Mouse (Mus musculus) layer of hippocampus, adult 9-10 months (tissue): ENCODE data around the gene 1700001O22Rik.

Experiments
- DNase-seq: peaks from one replicate; pipeline ENCODE4 v3.0.0; 2022; ENCODE audit warnings: low spot score

1700001O22Rik gene

GRCm38 (mm10) chr2:30803604-30804003, at the start of gene 1700001O22Rik:
Gene 1700001O22Rik, minus strand, starts transcription at chr2:30803661.
- DNase-seq: no peak

DNA sequence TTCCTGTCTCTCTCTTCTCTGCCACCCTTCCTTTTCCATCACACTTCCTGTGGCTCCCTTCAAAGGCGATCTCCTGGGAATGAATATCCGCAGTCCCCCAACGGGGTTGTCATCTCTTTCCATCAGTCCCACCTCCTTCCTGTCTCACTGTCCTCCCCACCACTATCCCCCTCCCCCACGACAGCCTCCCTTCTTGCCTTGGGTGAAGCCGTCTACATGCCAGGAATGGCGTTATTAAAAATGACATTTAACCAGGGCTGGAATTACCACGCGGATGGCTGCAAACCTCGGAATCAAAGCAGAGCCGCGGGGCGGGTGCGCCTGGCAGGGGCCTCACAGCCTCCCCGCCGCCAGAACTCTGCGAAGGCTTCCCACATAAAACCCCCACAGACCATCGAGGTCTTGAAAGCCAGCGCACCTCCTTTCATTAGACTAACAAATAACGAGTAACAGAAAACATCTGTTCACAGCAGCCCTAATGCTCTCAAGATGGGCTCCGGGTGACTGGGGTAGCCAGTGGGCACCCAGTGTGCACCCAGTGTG, 49.4 kb upstream of the 1700001O22Rik start:
- DNase-seq: no peak

- DNase-seq: no peak
These were observed 47.1 kb upstream of the 1700001O22Rik start for GRCm38 (mm10) chr2:30850581-30850980.

DNA sequence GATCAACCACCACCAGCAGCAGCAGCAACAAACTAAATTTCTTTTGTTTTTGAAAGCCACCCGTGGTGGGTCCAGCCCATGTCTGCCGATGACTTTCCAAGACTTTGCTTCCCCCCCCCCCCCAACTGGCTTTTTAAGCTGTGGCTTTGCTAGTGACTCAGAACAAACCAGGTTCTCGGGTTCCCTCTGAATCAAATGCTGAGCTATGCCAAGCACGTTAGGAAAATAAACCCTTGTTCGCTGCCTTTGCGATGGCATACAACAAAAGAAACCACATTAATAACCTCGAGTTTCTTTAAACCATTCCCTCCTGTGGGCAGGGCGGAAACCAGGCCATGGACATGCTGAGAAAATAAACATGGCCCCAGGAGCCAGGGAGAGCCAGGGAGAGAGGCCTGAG, 44.7 kb upstream of the 1700001O22Rik start:
- DNase-seq: no peak

GRCm38 (mm10) chr2:30846723-30847122, 43.3 kb upstream of the 1700001O22Rik start:
- DNase-seq: no peak

GRCm38 (mm10) chr2:30846236-30846635, 42.8 kb upstream of the 1700001O22Rik start:
- DNase-seq: no peak

DNA sequence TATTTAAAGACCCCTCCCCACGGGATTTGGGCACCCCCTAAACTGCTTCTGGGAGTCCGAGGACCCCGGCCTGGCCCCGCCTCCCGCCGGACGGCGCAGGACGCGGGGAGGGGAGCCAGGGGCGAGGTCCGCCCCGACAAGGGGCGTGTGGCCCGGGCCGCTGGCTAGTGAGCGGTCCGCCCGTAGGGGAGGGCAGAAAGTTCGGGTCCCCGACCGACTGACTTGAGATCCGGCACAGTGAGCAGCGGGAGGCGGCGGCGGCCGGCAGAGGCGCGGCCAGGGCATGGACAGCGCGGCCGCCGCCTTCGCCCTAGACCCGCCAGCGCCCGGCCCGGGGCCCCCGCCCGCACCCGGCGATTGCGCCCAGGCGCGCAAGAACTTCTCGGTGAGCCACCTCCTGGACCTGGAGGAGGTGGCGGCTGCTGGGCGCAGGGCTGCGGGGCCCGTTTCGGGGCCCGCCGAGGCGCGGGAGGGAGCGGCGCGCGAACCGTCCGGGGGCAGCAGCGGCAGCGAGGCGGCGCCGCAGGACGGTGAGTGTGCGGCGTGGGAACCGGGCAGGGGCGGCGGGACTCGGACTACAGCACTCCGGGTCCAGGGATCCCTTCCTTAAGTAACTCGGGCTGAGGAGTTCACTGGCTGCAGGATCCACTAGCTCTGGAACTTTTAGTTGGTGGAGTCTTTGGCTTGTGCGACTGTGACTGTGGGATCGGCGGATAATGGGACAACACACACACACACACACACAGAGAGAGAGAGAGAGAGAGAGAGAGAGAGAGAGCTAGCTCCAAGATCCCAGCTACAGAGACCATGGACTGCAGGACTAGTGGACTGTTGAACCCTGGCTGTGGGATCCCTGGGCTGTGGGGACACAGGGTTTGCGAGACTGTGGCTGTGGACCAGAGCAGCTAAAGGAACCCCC, 42.0 kb upstream of the 1700001O22Rik start:
- DNase-seq: no peak

DNA sequence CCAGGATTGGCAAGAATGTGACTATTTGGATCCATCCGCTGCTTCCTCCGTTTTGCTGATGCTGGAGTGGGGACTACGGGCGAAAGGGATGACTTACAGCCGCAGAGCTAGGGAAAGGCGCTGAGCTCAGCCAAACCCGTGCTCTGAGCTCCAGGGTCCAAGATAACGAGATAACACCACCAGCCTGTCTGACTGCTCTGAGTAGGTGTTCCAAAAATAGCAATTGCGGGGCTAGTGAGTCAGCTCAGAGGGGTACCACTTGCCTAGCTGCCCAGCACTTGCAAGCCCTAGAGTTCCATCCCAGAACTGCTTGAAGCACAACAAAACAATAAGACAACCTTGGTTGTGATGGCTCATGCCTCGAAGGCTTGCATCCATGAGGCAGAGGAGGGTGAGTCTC, 39.2 kb upstream of the 1700001O22Rik start:
- no peak for DNase-seq

DNA sequence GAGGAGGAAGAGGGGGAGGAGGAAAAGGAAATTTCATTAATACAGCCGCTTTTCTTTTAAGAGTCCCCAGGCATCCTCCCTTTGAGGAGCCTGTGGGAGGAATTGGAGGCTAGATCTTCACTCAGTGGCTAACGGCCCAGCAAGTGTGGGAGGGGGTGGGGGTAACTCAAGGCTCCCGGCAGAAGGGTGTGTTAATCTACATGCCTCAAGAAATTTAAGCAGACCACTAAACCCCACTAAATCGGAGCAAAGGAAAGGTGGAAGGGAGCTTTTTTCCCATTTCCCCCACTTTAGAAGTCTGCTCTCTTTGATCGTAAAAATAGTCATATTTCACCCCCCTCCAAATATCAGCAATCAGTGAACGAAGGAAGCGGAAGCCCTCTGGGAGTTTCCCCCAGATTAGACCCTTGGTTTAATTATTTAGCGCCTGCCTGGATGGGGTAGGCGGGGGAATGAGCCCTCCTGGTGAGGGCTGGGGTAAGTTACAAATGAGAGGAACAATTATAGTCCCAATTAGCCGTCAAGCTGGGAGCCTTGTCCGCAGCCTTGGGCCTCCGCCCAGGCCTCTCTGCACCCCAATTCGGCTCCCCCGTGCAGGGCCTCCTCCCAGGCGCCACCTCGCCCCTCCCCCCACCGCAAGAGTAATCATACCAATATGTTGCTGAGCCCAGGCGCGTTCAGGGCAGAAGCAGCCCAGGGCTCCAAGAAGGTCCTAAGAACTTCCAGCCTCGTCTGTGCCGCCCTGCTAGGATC, 33.0 kb upstream of the 1700001O22Rik start:
- DNase-seq: no peak

GRCm38 (mm10) chr2:30834373-30835022, 31.0 kb upstream of the 1700001O22Rik start, which contains the start of gene Prrx2:
Gene Prrx2, plus strand, starts transcription at chr2:30834972.
- no peak for DNase-seq

GRCm38 (mm10) chr2:30833644-30834043, 30.2 kb upstream of the 1700001O22Rik start:
- no peak for DNase-seq

DNA sequence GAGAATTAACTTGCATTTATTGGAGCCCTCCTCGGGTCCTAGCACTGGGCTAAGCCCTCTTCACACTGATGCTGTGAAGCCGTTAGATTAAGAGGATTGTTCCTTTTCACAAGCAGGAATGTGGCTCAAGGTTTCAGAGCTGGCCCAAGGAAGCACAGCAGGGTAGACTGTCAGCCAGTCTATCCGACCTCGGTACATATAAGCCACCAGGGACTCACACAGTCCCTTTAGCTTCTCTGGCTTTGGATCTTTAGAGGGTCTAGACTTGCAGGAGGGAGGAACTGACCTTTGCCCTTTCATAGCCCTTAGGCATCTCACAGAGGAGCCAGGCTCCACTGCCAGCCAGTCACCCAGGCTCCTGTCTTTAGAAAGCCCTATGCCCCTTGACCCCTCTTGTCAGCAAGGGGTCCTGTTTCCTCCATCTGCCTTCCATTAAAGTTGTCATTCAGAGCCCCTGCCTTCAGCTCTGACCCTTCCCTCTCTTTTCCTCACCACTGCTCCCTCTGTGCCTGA, 26.9 kb upstream of the 1700001O22Rik start, which contains the start of gene Asb6:
TSS of gene Asb6 (minus strand) at position 51 of the 513 bp plus-strand sequence.
- no peak for DNase-seq

DNA sequence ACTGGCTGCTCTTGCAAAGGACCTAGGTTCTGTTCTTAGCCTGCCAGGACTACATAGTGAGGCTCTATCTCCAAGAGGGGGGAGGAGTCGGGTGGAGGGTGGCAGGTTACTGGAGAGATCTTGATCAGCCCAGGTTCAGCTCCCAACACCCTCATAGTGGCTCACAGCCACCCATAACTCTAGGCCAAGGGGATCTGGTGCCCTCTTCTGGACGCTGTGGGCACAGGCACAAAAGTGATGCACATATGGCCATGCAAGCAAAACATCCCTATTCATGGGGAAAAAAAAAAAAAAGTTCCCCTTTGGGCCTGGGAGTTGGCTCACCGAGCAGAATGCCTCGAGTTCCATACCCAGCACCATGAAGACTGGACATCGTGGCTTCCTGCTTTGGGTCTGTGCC, 25.9 kb upstream of the 1700001O22Rik start:
- no peak for DNase-seq

DNA sequence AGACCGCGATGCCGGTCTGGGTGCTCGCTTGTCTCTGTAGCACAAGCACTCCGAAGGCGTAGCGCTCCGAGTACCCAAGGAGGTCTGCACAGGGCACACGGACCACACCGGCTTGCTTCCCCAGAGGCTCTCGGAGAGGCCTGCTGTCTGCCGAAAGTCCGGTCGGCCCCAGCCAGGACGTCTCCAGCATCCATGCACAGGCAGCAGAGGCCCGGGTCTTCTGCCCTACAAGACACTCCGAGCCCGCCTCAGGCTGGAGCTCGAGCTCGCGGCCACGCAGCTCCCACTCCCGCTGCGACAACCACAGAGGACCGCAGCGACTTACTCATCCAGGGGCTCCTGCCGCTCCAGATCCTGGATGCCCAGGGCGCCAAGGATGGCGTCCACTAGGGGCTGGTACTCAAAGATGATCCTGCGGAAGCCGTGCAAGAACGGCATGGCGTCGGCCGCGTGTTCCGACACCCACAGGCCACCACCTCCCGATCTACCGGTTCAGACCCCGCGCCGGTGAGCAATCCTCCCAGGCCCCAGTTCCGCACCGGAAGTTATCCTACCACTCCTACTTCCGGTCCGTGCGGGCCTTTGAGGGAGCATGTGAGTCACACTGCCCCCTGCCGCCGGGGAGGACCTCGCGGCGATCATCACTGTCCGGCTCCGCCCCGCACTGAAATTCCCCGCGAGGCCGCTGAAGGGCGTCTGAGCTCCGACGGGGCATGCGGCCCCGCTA, 24.5 kb upstream of the 1700001O22Rik start:
- peak; percentile 83 for DNase-seq

- no peak for DNase-seq
These were observed 23.6 kb upstream of the 1700001O22Rik start for GRCm38 (mm10) chr2:30826825-30827748.

GRCm38 (mm10) chr2:30823385-30824153, 20.1 kb upstream of the 1700001O22Rik start:
- DNase-seq: no peak

DNA sequence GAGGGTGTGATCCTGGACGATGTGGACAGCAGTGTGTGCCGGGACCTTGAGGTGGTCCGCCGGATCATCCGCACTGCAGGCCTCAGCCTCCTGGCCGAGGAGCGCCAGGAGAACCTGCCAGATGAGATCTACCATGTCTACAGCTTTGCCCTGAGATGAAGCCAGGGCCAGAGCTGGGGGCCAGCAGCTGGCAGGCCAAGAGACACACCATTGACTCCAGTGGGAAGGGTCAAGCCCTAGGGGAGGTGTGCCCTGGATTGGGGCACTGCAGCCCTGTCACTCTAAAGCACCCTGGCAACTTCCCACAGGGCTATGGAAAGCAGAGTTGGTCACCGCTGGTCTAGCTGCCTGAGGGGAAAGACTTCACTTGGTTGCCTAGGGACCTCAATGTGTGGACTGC, 19.0 kb upstream of the 1700001O22Rik start:
- DNase-seq: no peak

DNA sequence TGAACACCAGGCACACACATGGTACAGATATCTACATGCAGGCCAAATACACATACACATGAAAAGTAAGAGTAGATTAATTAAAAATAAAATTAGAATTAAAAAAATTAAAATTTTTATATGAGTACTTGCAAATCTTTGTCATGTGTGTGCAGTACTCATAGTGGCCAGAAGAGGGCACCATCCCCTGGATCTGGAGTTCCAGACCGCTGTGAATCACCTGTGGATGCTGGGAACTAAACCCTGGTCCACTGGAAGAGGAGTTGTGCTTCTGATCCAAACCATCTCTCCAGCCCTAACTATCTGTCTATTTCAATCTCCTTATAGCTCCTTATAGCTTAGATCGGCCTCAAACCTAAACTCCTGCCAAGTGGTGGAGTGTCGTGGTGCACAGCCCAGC, 17.6 kb upstream of the 1700001O22Rik start:
- no peak for DNase-seq

DNA sequence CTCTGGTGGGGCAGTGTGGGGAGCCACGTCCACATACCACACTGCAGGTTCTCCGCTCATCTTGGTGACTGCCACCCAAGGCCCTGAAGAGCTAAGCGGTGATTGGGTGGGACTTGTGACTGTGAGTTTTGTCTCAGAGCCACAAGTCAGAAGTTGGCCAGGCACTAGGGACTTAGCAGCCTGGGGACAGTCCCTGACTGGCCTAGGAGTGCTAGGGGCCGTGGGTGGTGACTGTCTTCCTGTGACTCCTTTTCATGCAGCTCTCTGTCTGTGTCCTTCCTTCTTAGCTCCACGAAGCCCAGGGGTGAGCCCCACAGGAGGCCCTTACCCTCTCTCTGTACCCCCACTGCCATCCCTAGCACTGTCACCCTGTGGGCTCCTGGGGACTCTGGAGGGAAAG, 16.4 kb upstream of the 1700001O22Rik start:
- DNase-seq: no peak
